Mouse (Mus musculus) forebrain, embryonic 12.5 days (tissue): Measurements from ENCODE around the gene 1700025B11Rik. TPM values are rescaled to one million over a fixed set of nuclear protein-coding genes. Genes with fewer than 3 reads are reported as not detected.
"Not testable (repeated sequence)": the region's sequence is repeated elsewhere in the genome, so short reads cannot be mapped to it uniquely, and the experiment has no call there.

Experiments used
- ATAC-seq: fragments of 200-750 bp; cut with Nextera tagmentation; 2 replicates; pipeline ENCODE4 v1.8.0; 2017; ENCODE audit warnings: moderate TSS enrichment; ENCODE audit not compliant: low FRiP score
- H3K27ac ChIP-seq: fragments of 300-500 bp; sonication (generic); 2 replicates; pipeline ENCODE4 v1.5.1; 2016; ENCODE audit warnings: mild to moderate bottlenecking
- H3K27me3 ChIP-seq: fragments of 300-500 bp; sonication (generic); 2 replicates; pipeline ENCODE4 v1.6.1; 2016; ENCODE audit warnings: mild to moderate bottlenecking
- H3K36me3 ChIP-seq: fragments of 300-500 bp; sonication (generic); replicated peaks from 2 replicates; pipeline ENCODE4 v1.6.1; 2016; ENCODE audit warnings: mild to moderate bottlenecking
- H3K4me1 ChIP-seq: fragments of 300-500 bp; sonication (generic); 2 replicates; pipeline ENCODE4 v1.6.1; 2016
- H3K4me2 ChIP-seq: fragments of 300-500 bp; sonication (generic); 2 replicates; pipeline ENCODE4 v1.6.1; 2016; ENCODE audit warnings: mild to moderate bottlenecking, moderate library complexity
- H3K4me3 ChIP-seq: fragments of 300-500 bp; sonication (generic); replicated peaks from 2 replicates; pipeline ENCODE4 v1.5.1; 2016; ENCODE audit warnings: mild to moderate bottlenecking
- H3K9ac ChIP-seq: fragments of 300-500 bp; sonication (generic); 2 replicates; pipeline ENCODE4 v1.6.1; 2016; ENCODE audit warnings: mild to moderate bottlenecking
- H3K9me3 ChIP-seq: fragments of 300-500 bp; sonication (generic); 2 replicates; pipeline ENCODE4 v1.6.1; 2016
- WGBS: fragments of 180-500 bp; shearing (Covaris S2); methylation state at CpG from one replicate; pipeline ENCODE4 v1.1.7; 2016; 5-methylcytosine and 5-hydroxymethylcytosine counted together
- polyA plus RNA-seq: library from polyadenylated mRNA; unstranded; fragments of >200 nt; fragmentation: Nextera tagmentation; extraction: Ambion mirVana; gene quantifications from 2 replicates; pipeline ENCODE4 v1.2.1, GENCODE M21; 2016

The 1700025B11Rik gene
- polyA plus RNA-seq, 1 experiment from 2014 or later, result not detected

DNA sequence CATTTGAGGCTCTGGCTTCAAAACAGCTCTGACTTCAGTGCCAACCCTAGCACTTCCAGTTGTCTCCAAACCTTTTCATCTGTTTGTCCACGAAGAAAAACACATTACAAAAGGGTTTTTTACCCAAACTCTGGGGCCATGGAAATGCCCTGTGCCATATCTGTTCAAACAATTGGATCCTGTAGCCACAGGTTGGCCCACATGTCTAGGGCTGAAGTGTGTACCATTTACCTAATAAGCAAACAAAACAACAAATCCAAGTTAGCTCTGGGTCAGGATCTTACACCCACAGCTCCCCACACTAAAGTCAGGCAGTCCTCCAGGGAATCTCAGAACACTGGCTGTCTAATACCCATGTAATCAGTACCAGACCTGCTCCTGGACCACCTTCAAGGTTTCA is 22.5 kb downstream of the 1700025B11Rik start:
- not testable (repeated sequence) for H3K27me3 ChIP-seq, H3K9me3 ChIP-seq, H3K27ac ChIP-seq, H3K4me3 ChIP-seq, ATAC-seq, H3K4me1 ChIP-seq, H3K9ac ChIP-seq, H3K36me3 ChIP-seq, H3K4me2 ChIP-seq
- WGBS, result 40% methylated on average over 1 of the region's 1 CpGs

DNA sequence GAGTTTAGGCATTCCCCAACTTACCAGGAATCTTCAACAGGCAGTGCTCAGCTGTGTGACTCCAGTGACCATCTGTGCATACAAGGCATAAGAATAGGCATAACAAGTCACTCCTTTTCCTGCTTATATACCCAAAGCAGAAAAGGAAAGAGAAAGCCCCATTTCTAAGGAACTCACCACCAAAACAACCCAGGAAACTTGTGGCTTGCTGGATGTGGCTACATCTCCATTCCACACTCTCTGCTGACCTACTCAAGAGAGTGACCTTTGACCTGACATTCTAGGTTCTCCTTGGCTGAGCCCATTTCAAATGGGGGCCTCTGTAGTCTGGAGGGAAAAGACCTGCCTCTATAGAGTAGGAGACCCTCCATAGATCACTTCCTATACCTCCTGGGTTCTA is 28.5 kb downstream of the 1700025B11Rik start, which contains the start of gene Apol7c:
Apol7c (minus strand) TSS at position 101 of the 400 bp plus-strand sequence.
- H3K27me3 ChIP-seq, result no peaks in the 10 kb centered on the region
- no peak within 1 kb of the TSS for H3K27ac ChIP-seq
- H3K4me2 ChIP-seq, result no peak within 1 kb of the TSS
- no peak within 1 kb of the TSS for H3K4me3 ChIP-seq
- no peaks in the 10 kb centered on the region for H3K36me3 ChIP-seq
- H3K9ac ChIP-seq, result no peak within 1 kb of the TSS
- H3K9me3 ChIP-seq, result no peaks in the 10 kb centered on the region
- H3K4me1 ChIP-seq, result no peaks in the 10 kb centered on the region
- no peak for ATAC-seq

DNA sequence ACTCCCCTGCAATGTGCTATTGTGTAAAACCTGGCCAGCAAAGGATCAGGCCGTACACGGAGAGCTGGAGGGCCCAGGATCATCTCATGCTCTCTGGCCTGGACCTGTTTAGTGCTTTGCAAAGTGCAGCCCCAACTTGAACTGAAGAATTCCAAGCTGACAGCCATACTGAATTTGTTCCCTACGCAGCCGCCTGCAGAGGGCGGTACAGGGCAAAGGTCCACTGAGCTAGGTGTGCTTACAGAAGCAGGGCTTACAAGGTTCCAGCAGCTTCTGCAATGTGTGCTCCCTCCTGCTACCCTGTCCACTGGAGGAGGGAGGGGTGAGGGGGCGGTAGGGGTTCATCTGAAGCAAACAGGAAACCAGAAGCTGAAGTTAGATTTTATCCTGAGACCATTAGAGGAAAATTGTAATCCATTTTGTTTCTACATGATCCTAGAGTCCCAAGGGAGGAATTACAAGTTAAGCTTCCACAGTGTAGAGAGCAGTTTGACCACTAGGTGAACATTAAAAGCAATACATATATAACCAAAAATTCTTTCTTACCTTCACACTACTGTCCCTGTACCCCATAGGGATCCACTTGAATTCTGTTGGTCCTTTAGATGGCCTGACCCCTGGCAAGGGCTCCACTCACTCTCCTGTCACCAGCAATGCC is 38.4 kb downstream of the 1700025B11Rik start:
- WGBS, result 13% methylated on average over 6 of the region's 6 CpGs
- H3K4me3 ChIP-seq, result not testable (repeated sequence)

DNA sequence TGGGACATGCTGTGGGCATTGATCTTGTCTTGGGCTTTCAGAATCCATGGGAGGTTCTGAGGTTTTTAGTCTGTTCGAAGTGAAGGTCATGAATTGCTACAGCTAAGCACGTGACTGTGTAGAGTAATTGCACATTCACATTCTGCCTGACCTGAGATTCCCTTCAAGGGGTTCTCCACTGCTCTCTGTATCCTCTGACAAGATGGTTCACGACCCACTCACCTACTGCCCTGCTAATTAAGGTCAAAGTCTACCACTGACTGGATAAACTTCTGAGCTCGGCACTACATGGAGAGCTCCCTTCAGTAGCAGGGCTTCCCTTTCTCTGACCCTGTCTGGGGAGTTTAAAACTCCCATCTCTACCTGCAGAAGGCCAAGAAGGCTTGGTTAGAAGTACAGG is 41.1 kb downstream of the 1700025B11Rik start:
- not testable (repeated sequence) for ATAC-seq, H3K27me3 ChIP-seq, H3K4me3 ChIP-seq, H3K27ac ChIP-seq, H3K9ac ChIP-seq, H3K4me1 ChIP-seq, H3K36me3 ChIP-seq, H3K9me3 ChIP-seq, H3K4me2 ChIP-seq
- 68% methylated on average over 4 of the region's 4 CpGs for WGBS

More for the DNA sequence above, 38.4 kb downstream of the 1700025B11Rik start:
- not testable (repeated sequence) for H3K27ac ChIP-seq, H3K9me3 ChIP-seq, ATAC-seq, H3K36me3 ChIP-seq, H3K4me1 ChIP-seq, H3K27me3 ChIP-seq, H3K4me2 ChIP-seq, H3K9ac ChIP-seq

Other genes starting within 250 kb of the 1700025B11Rik start
- gene Apol7a, start 162.8 kb downstream of the 1700025B11Rik start, polyA plus RNA-seq, result not detected in 2 replicates
- not detected in 2 replicates for gene Apol9a, start 150.8 kb downstream of the 1700025B11Rik start, polyA plus RNA-seq
- not detected in 2 replicates for gene Apol7b, start 114.4 kb downstream of the 1700025B11Rik start, polyA plus RNA-seq
- not detected in 2 replicates for gene Apol10a, start 84.8 kb downstream of the 1700025B11Rik start, polyA plus RNA-seq
- gene Apol11a, start 53.6 kb downstream of the 1700025B11Rik start, polyA plus RNA-seq, result not detected in 2 replicates
- gene Apol7c, start 28.6 kb downstream of the 1700025B11Rik start, polyA plus RNA-seq, result not detected in 2 replicates
- not detected in 2 replicates for gene Apol10b, start 34.2 kb upstream of the 1700025B11Rik start, polyA plus RNA-seq
- gene Gm36245, start 37.4 kb upstream of the 1700025B11Rik start, polyA plus RNA-seq, result not detected in 2 replicates
- not detected in 2 replicates for gene Apol11b, start 81.4 kb upstream of the 1700025B11Rik start, polyA plus RNA-seq
- gene Apol7e, start 137.0 kb upstream of the 1700025B11Rik start, polyA plus RNA-seq, result not detected in 2 replicates
- not detected in 2 replicates for gene Apol9b, start 167.1 kb upstream of the 1700025B11Rik start, polyA plus RNA-seq
- 0.24 and 0.46 TPM in 2 replicates for gene Apol8, start 195.1 kb upstream of the 1700025B11Rik start, polyA plus RNA-seq